Mouse (Mus musculus) c-Kit-positive CD71-positive TER-119-negative erythroid progenitor cells, embryonic 14.5 days (primary cell): ENCODE measurements around the gene Galnt14.
A peak's percentile ranks its signal among the peaks of the same experiment; 100 is the strongest.

Experiments used
- DNase-seq: peaks from one replicate; pipeline ENCODE4 v3.0.0-alpha.2; 2013; ENCODE audit warnings: low read depth

Gene Galnt14

DNA sequence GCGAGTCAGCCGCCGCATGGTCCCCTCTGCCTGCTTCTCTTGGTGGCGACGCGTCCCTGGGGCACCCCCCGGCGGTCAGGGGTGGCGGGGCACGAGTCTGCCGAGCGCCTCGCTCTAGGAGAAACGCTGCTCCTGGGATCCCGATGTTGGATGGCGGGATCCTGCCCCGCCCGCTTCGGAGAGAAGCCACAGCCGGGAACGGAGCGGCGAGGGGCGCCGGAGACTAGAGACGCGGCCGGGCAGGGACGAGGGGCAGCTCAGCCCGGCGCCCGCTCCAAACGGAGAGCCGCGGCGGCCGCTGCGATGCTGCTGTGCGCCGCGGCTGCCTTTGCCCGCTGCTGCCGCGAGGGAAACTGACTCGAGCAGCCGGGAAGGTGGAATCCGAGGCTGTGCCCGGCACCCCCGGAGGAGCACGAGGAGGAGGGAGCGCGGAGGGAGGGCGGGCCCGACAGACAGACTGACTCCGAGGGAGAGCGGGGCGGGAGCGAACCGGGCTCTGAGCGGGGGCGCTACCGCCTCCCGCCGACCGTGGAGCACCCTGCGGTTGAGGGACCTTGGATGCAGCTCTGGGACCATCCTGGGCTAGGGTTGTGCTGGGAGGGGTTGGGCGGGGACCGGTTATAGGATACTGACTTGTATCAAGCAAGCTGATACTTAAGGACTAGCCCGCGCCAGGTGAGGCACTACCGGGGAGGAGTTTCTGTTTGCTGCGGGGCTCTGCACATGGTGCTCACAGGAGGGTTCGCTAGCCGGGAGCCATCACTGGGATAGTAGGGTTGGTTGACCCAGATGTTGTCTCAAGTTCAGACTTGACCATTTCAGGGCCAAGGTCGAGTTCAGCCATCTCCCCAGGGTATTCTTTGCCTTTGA, at the start of gene Galnt14:
Galnt14 (minus strand) TSS at position 412 of the 870 bp plus-strand sequence.
- DNase-seq, result no peak

DNA sequence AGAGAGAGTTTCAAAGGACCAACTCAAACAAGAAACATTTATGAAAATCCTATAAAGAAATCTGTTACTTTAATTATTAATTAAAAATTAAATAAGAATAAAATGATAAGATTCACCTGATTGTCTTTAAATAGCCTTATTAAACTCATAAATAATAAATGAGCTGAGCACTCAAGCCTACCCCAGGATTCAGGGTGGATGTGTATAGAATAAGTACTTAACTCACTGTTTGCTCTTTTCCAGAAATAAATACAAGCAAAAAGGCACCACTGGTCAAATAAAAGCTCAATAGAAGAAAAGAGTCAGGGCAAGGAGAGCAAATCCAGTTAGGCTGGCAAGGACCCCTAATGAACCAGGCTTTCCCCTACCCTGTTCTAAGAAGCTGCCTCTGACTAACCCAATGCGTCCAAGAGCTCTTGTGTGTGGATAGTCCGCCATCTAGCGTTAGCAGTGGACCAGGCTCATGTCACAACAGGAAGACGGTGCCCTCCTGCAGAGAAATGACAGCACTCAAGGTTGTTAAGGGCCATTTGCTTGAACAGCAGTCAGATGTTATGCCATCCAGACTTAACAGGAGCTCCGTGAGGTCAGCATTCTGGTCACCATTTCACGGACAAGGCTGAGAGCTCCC, 33.5 kb upstream of the Galnt14 start:
- peak; percentile 28 for DNase-seq

- no peak for DNase-seq
These were observed 13.8 kb upstream of the Galnt14 start for GRCm38 (mm10) chr17:73723885-73724682.

GRCm38 (mm10) chr17:73719021-73719748, 8.9 kb upstream of the Galnt14 start:
- no peak for DNase-seq

DNA sequence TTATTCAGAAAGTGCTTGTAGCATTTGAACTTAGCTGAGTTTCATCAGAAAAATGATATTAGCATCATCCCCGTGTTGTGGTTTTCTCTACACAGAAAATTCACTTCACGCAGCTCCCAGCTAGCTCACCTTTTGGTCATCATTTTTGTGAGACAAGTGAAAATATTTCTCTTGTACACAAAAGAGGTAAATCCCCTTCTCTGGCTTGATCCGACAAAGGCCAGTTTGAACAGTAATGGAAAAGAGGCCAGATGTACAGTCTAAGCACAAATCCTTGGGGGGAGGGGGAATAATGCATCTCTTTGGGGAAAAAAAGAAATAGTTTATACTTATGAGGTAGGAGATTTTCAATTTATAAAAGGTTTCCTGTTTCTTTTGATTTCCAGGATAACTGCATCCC, 6.4 kb upstream of the Galnt14 start:
- DNase-seq, result no peak

DNA sequence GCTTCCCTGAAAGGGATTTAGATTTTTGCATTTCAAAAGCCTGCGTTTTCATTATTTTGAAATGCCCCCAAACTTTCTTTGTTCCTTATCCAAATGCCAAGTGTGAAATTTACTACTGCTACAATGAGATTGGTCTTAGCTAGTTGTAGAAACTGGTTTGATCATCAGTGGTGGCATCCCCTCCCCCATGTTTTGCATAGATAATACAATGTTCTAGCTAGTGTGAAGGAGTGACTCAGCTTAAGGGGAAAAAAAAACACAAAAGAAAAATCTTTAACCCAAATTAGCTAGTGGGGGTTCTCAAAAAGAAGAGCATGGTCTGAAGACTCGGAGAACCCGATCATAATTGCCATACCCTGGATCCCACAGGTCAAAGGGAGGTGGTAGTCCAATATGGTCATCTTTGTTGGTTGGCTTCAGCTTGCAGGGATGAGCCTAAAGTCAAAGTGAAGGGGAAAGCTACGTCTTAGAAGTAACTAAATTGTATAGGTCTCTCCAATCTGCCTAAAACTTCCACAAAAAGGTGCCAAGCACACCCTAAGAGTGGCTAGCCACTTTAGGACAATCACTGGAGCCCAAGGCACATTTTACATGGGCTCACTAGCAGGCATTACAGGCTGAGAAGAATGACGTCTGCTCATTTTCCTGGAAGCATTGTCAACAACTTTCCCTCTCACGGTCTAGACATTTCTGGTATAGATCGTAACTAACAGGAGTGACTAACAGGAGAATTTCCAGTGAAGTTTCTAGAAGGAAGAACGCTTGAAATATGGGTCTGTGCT, 4.4 kb upstream of the Galnt14 start:
- DNase-seq, result no peak

GRCm38 (mm10) chr17:73713347-73713746, 3.1 kb upstream of the Galnt14 start:
- no peak for DNase-seq

GRCm38 (mm10) chr17:73711919-73712318, 1.7 kb upstream of the Galnt14 start:
- no peak for DNase-seq

DNA sequence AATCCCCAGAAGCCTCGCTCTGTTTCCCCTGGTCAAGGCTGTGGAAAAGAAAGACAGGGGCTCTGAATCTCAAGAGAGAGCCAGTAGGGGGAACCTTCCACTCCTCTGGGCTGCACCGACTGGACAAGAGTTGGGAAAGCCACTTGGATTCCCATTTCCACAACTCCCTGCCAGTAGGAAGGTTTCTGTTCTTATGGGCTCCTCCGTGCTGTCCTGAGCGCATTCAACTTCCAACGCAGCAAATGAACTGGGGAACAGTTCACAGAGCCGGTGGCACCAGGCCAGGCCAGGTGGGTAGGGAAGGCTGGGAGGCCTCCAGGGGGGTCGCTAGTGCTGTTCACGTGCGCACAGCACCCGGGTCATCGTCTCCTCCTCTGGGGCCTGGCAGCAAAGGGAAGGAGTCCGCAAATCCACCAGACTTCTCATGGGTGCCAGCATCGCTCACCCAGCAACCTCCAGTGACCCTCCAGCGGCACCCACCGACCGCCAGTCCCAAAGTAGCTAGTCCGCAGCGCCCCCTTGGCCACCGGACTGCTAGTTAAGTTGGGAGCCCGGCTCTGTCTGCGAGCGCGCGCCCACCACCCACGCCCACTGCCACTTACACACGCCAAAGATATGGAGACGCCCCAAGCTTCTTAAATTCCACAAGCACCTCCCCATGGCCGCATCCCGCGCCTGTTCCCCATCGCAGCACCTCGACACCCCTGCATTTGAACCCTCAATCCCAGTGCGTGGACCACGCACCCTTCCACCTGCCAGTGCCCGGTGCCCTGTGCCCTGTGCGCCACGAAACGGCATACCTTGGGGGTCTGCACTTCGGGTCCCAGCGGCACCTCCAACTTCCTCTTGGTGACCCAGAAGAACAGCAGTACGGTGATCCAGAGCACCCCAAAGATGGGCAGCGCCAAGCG, 867 bp downstream of the Galnt14 start:
- DNase-seq, result no peak

DNA sequence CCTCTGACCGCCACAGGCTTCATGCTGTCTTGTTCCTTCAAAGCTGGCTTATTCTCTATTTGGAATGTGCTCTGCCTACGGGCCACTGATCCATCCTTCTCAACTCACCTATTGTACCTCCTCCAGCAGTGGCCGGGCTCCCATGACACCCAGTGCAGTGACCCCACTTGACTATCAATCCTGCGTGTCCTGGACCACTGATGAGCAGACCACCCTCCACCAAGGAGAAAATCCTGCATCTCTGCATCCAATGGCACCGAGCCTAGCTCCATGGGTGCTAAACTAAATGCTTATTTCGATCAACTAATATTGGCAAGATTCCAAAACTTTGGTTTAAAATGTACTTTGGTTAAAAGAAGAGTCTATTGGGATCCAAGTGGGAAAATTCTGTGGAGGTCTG, 1.8 kb downstream of the Galnt14 start:
- no peak for DNase-seq

- DNase-seq, result no peak
These were observed 6.7 kb downstream of the Galnt14 start for GRCm38 (mm10) chr17:73703571-73703970.

DNA sequence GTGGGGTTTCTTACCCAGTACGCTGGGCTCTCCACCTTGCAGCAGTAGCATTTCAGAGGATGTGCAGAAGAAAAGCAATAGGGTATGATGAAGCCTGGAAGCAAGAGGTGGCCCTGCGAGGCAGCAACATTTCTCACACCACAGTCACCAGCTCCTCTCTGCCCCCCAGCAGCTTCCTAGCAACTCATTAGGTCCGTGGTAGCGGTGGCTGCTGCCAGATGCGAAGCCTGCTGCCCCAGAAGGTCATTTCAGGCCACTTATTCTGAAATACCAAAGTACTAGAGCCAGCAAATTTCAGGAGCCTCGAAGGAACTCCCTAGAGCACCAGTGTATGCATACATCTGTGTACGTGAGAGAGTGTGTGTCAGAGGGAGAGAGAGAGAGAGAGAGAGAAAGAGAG, 9.2 kb downstream of the Galnt14 start:
- no peak for DNase-seq

GRCm38 (mm10) chr17:73699881-73700280, 10.4 kb downstream of the Galnt14 start:
- DNase-seq, result no peak

DNA sequence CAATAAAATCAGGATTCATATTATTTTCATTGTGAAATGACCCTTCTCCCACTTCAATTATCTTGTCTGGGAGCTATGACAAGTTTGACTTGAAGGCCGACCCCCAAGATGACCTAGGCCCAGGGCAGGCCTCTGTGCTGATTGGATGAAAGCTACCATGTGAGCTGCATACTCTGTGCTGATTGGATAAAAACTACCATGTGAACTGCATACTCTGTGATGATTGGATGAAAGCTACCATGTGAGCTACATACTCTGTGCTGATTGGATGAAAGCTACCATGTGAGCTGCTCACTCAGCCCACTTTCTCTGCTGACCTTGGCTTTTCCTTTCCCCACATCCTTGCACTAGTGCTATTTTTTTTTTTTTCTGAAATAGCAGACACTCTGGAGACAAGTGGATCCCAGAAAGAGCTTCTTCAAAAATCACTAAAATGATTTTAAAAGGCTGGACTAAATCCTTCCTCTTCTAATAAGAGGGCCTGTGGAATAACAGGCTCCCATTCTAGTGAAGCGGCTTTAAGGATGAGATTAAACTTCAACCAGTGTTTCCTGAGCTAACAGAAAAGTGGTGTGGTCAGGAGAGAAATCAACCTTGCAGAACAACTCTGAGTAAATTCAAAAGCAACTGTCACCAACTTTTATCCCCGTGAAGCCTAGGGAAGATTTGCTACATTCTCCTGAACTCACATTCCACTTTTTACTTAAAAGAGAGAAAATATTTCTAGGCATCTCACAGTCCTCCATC, 15.9 kb downstream of the Galnt14 start:
- no peak for DNase-seq

DNA sequence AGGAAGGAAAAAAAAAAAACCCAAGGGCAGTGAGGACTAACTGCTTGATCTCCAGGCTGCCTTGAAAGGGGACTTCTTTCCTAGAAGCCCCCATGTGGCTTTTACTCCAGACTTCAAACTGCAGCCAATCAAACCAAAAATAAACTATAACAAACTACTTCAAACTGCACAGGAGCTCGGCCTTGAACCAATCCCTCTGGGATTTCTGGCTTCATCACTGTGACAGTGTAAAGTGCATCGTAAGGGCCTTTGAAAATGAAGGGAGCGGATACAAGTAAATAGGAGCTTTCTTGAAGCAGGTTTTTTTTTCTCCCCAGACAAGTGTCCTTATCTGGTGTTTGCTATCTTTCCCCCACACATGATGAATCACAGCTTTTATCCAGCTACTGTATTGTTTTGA, 22.0 kb downstream of the Galnt14 start:
- no peak for DNase-seq

DNA sequence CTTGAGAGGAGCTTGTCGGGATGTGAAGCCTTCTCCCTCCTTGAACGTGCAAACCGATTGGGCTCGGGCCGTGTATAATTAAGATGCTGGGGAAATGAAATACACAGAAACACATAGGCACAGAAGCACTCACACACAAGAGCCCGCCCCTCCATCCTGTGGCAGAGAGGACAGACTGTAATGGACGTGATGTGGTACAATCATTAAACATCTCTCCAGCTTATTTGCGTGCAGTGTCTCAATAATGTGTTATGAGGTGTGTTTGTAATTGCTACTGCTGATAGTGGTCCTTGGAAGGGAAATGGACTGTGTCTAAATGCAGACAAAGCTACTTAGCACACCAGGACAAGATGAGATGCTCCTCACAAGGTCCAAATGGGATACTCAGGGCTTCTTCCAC, 24.0 kb downstream of the Galnt14 start:
- DNase-seq, result no peak

DNA sequence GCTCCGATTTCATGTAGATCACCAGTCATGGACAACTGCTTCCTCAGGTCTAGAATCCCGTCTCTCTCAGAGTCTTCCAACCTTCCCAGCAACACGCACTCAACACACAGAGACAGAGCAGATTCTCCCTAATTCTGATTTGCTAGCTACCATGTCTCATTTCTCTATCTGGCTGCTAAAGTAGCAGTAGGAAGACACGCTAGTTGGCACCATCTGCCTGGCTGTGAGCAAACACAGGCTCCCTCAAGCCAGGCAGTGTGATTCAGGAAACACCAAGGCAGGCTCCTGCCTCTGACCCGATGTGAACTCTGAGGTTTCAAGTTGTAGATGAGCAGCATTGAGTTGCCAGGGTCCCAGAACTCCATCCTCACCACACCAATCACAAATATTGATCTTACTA, 25.5 kb downstream of the Galnt14 start:
- DNase-seq, result no peak

- DNase-seq, result no peak
These were observed 38.3 kb downstream of the Galnt14 start for GRCm38 (mm10) chr17:73671921-73672320.

GRCm38 (mm10) chr17:73670048-73670447, 40.2 kb downstream of the Galnt14 start:
- no peak for DNase-seq
